Comparison of ENCODE assay signal across 8 mouse cellular contexts in genomic region chr2:165886857-165887628, GRCm38 (mm10). TPM values are rescaled to one million over a fixed set of nuclear protein-coding genes. Genes with fewer than 3 reads are reported as not detected.
DNase-seq lines count a peak whose midpoint lies in the region; ATAC-seq lines count a peak whose summit lies in the region.

No protein-coding gene starts in this region.

- no peak for ATAC-seq in cerebellum, adult (ENCODE audit: insufficient number of reproducible peaks, low FRiP score, low TSS enrichment)
- ATAC-seq in forebrain, embryonic 16.5 days = no peak
- ATAC-seq in midbrain, embryonic 14.5 days (ENCODE audit: low FRiP score, low TSS enrichment) = no peak
- ATAC-seq in CD4-positive, CD25-positive, alpha-beta regulatory T cell, adult 4 months = no peak

- intact Hi-C loops in left cerebral cortex, postnatal 14 days (cut with DNase I) = no loop called here

- DNase-seq in cerebellum, adult 8-10 months = peak; percentile 52
- peak; percentile 54 to 62 for DNase-seq in adrenal gland, postnatal 36 days
- DNase-seq in kidney, adult 9 months = peak; percentile 86
- DNase-seq in midbrain, embryonic 14.5 days = peak; percentile 78
- DNase-seq in left cerebral cortex, postnatal 14 days (ENCODE audit: low spot score in 2 of 2) = no peak

- H3K27me3 ChIP-seq in forebrain, embryonic 16.5 days (replicated peaks; ENCODE audit: control insufficient read depth, insufficient read depth, low read length) = no peaks in the 10 kb centered on the region
- no peaks in the 10 kb centered on the region for H3K27me3 ChIP-seq in midbrain, embryonic 14.5 days (ENCODE audit: control insufficient read depth, insufficient read depth, low read length)

- H3K9me3 ChIP-seq in forebrain, embryonic 16.5 days (ENCODE audit: control insufficient read depth, low read length) = no peaks in the 10 kb centered on the region
- no peaks in the 10 kb centered on the region for H3K9me3 ChIP-seq in midbrain, embryonic 14.5 days (ENCODE audit: control insufficient read depth, low read length)

- H3K27ac ChIP-seq in forebrain, embryonic 16.5 days (ENCODE audit: low read length) = peak overlapping the region; percentile 100
- peak overlapping the region; percentile 100 for H3K27ac ChIP-seq in midbrain, embryonic 14.5 days (replicated peaks; ENCODE audit: low read depth, low read length)

- no peak overlapping the region for H3K4me3 ChIP-seq in forebrain, embryonic 16.5 days (replicated peaks; ENCODE audit: low read length)
- no peak overlapping the region for H3K4me3 ChIP-seq in midbrain, embryonic 14.5 days (replicated peaks; ENCODE audit: low read depth, low read length)

- peak overlapping the region; percentile 43 for H3K9ac ChIP-seq in forebrain, embryonic 16.5 days (replicated peaks; ENCODE audit: low read depth, low read length)
- peak overlapping the region; percentile 43; the same call in 1 of the 2 replicates for H3K9ac ChIP-seq in midbrain, embryonic 14.5 days (replicated peaks; ENCODE audit: low read length)

- 12% methylated on average over 24 of the region's 25 CpGs for WGBS in forebrain, embryonic 16.5 days
- 7% methylated on average over 25 of the region's 25 CpGs for WGBS in midbrain, embryonic 14.5 days

- H3K4me2 ChIP-seq in forebrain, embryonic 16.5 days (ENCODE audit: low read length) = no peak overlapping the region; the same call in 1 of the 2 replicates
- H3K4me2 ChIP-seq in midbrain, embryonic 14.5 days (ENCODE audit: low read length) = peak overlapping the region; percentile 24

- H3K36me3 ChIP-seq in forebrain, embryonic 16.5 days (ENCODE audit: control insufficient read depth, insufficient read depth) = no peaks in the 10 kb centered on the region
- H3K36me3 ChIP-seq in midbrain, embryonic 14.5 days (ENCODE audit: control insufficient read depth, insufficient read depth, low read length) = no peaks in the 10 kb centered on the region

- H3K4me1 ChIP-seq in forebrain, embryonic 16.5 days (replicated peaks; ENCODE audit: control insufficient read depth, insufficient read depth, low read length) = peaks cover 70% of the 10 kb centered on the region
- H3K4me1 ChIP-seq in midbrain, embryonic 14.5 days (ENCODE audit: control insufficient read depth, insufficient read depth, low read length) = peaks cover 72% of the 10 kb centered on the region

RNA-seq across cellular contexts. Expression of gene Zmynd8, which starts 11.8 kb away (rescaled TPM):
- 10 to 100 TPM; 47.9 to 53.4 TPM for total RNA-seq in adrenal gland, postnatal 36 days (2021)
- polyA plus RNA-seq in forebrain, embryonic 16.5 days (2015; fragmentation: Nextera tagmentation; extraction: Ambion mirVana) = 69.8 and 81.5 TPM in 2 replicates
- polyA plus RNA-seq in midbrain, embryonic 14.5 days (2014; fragmentation: Nextera tagmentation; extraction: Ambion mirVana) = 64.4 and 67.8 TPM in 2 replicates
- polyA plus RNA-seq in CD4-positive, CD25-positive, alpha-beta regulatory T cell, adult 4 months (2017; shearing (Covaris generic)) = 10 to 100 TPM; 66.6 to 75.4 TPM
- total RNA-seq in left cerebral cortex, postnatal 14 days (2021) = 100 to 1,000 TPM; 130 to 171 TPM

Comparison
In these comparisons a context has a peak if more than half of its experiments do, and no peak if none do; other contexts are left out.
1. DNase-seq: peak in cerebellum, adult 8-10 months (single experiment), adrenal gland, postnatal 36 days (2 of 2), kidney, adult 9 months (single experiment) and midbrain, embryonic 14.5 days (single experiment); none in left cerebral cortex, postnatal 14 days (0 of 2).